Mouse (Mus musculus) ovary, postnatal 14 days (tissue): ENCODE results near the gene B4galnt4.

Experiments
- DNase-seq: peaks from one replicate; pipeline ENCODE4 v3.0.0; 2022; ENCODE audit warnings: low spot score

Gene B4galnt4

DNA sequence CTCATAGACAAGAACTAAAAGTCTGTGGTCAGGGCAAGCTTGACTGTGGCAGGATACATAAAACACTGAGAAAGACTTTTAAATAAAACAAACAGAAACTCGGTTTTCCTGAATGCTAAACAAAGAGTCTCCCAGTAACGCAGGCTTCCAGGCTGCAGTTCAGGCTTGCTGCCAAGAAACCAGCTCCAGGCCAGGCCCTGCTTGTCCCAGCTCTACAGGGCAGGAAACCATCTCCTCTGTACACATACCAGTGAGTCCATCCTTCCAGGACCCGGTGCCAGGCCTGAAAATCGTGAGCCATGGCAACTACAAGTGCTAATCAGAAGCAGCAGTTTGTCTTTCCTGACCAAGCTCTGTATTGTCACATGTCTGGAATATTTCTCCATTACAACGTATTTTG lies 19.2 kb upstream of the B4galnt4 start:
- DNase-seq = peak; percentile 74

DNA sequence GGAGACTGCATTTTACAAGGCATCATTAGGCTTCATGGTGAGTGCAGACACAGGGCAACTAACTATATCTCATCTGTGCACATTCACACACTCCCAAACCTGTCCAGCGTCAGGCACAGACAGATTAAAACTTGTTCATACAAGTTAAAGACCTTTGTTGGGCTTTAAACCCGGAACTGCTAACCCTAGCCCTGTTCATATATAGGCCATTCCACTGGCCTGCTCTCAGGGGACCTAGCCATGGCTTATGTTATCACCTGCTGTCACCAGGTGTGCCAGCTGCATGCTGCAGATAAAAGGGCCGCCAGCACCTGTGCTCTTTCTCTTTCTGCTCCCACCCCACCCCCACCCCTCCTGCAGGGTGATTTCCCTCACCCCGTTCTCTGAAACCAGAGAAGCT lies 18.4 kb upstream of the B4galnt4 start:
- DNase-seq = no peak

DNA sequence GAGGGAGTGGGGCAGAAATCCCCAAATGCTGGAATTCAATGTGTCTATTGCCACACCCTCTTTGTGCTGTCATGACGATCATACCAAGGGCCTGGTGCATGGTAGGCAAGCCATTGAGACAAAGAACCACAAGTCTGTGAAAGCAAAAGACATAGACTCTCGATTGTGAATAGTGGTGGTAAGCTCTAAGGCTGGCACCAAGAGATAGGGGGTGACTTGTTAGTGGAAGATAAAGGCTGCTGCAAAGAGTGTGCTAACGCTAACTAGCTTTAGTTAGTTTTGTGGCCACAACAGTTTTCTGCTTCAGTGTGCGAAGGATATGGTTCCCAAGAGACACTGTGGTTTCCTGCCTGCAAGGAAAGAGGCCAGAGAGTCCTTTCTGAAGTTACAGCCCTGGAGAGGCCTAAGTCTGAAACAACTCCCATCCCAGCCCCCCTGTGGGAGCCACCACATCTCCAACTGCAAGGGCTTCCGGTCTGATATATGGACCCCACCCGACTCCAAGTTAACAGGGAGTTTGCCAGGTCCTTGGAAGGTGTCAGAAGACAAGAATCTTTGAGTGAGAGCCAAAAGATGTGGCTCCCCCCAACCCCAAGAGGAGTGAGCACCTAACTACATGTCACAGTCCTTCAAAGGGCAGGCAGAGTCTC lies 13.8 kb upstream of the B4galnt4 start:
- DNase-seq = no peak

DNA sequence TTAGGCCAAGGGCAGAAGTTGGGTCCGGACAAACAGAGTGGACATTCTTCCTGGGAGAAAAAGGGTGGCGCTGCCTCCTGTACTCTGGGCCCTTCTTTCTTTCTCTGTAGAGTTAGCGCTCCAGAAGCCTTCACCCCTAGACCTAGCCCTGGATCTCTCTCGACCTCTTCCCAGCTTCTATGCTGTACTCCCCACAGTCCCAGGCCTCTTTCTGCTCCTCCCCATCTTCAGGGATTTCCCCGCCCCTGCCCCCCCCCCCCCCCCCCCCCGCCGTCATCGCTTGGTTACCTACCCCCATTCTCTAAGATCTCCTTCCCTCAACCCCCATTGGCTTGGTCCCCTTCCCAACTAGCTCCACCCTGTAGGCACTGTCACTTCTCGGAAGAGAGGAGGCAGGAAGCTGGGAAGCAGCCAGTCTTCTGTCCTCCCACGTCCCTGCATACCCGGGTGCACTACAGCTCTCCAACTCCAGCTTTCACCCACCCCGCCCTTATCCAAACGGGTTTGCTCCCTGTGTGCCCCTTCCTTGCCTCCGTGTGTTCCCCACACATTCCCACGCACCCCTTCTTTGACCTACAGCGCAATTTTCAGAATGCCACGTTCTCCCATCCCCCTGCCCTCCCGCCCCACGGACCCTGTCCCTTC lies 13.2 kb upstream of the B4galnt4 start:
- DNase-seq = peak; percentile 66

DNA sequence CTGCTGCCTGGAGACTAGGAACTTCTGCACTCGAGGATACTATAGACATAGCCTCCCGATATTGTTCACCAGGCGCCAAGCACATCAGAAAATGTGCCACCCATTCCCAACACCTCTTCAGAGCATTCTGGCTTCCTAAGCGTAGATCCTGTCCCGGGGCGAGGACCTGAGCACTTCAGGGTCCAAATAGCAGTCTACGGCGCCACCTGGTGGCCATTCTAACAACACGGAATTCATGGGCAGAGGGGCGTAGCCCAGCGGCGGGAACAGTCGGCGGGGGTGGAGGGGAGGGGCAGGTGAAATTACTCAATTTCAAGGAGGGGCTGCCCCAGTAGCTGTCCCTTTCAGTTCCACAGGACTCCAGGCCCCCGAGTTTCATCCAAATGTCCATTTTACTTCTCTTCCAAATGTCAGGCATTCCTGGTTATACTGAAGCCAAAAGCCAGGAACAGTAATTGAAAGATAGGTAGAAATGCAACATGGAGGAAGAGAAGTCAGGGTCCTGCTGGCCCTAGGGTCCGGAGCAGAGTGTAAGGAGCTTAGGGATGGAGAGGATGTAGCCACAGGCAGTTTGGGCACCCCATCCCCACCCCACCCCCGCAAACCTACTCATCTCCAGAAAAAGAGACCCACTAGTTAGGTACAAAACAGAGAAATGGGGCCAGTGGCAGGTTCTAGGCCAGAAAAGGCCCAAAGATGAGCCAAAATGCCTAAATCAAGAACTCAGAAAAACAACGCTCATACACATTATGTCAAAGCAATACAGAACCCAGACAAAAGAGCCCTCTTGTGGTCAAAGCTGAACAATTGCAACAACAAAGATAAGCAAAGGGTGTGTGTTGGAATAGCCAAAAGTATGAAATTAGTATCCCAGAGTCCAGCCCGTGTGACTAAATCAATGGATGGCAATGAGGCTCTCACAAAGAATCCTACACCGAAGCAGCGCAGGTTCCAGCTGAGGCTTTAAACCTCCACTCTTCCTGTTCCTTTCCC lies 12.4 kb upstream of the B4galnt4 start:
- peak; percentile 88 for DNase-seq

DNA sequence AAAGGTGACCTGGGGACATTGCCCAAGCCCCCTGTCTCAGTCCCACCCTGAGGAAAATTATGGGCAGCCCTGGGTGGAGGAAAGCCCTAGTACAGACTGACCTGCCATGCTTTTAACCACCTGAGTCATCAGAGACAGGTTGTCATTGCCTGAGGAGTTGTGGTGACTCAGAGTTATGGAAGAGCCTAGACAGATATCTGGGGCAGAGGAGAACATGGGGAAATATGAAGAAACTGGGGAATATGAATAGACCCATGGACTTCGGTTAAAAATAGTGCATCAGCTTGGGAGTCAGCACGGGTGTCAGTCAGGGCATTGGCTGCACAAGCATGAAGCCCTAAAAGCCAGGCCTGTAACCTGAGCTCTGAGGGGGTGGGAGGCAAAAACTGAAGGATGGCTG lies 11.6 kb upstream of the B4galnt4 start:
- DNase-seq = no peak

DNA sequence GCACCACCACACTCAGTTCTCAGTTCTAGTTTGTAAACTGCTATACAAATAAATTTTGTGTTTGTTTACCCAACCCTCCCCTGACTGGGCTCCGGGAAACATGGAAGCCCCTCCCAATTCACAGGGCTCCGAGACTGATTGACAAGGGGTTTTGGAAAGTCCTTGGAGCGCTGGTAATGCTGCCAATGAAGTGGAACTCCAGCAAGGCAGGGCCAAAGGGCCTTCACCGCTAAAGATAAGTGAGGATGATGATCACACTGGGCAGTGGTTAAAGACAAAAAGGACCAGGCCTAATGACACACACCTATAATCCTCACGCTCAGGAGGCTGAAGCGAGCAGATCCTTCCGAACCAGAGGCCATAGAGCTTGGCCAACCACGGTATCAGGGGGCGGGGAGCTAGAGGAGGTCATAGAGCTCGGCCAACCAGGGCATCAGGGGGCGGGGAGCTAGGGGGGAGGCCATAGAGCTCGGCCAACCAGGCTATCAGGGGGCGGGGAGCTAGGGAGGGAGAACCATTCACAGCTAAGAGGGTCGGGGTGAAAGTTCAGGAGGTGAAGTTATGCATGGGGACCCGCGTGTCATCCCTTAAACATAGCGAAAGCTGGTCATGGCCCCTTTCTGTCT lies 9.7 kb upstream of the B4galnt4 start:
- no peak for DNase-seq

DNA sequence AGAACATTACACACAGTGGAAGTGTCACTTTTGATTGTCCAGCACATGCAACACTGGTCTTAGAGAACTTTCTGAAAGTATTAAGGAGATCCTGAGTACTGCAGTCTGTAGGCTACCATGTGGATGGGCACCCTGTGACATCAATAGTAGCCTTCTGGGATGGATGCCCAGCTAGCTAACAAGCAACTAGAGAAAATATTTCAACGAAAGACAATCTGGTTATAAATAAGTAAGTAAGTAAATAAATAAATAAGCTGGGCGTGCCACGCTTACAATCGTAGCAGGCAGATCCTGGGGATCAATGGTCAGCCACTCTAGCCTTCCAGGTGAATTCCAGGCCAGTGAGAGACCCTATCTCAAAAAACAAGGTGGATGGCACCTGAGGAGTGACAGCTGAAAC lies 8.9 kb upstream of the B4galnt4 start:
- no peak for DNase-seq

DNA sequence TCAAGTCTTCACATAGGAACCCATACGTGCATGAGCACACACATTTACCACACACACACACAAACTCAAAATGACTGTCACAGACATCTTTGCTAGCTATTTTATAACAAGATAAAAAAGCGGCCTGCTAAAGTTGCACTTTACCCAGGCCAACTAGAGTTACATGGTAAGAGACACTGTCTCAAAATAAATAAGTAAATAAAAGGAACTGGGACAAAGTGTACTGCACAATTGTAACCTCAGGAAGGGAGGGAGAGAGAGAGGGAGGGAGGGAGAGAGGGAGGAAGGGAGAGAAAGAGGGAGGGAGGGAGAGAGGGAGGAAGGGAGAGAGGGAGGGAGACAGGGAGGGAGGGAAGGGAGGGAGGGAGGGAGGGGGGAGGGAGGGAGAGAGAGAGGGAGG lies 8.5 kb upstream of the B4galnt4 start:
- DNase-seq = no peak

DNA sequence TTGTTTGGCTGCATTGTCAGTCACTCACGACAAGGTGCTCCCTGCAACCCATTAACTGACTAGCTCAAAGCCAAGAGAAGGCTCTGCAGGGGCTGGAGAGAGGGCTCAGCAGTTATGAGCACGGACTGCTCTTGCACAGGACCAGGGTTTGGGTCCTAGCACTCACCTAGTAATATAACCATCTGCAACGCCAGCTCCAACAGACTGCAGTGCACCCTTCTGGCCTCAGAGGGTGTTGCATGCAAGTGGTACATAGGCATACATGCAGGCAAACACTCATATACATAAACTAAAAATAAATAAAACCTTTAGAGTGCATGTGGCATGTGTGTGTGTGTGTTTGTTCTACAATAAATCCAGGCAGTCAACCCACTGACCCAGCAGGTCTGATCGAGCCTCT lies 5.1 kb upstream of the B4galnt4 start:
- DNase-seq = no peak

DNA sequence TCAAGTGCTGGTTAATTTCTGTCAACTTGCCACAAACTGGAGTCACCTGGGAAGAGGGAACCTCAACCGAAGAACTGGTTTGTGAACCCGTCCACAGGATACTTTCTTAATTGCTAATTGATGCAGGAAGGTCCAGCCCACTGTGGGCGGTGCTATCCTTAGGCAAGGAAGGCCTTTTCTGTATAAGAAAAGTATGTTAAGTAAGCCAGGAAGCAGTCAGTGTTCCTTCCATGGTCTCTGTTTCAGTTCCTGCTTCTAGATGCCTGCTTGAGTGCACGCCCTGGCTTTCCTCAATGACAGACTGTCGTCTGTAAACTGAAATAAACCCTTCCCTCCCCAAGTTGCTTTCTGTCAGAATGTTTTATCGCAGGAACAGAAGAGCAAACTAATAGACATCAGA lies 3.9 kb upstream of the B4galnt4 start:
- no peak for DNase-seq

DNA sequence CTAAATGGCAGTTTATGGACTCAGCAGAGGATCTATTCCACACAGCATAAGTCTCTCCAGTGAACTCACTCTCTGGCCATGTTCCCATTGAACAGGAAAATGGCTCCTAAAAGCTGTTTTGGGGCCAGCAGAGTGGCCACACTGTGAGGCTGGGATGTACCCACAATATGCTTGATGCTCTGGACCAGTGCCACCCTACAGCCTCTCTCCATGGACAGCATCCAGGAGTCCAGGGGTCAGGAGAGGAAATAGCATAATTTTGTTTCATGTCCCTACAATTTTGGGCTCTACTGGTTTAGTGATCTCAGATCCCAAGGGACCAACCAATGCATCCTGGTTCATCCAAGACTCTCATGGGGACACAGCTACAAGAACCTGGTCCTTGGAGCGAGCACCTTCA lies 3.4 kb upstream of the B4galnt4 start:
- no peak for DNase-seq

DNA sequence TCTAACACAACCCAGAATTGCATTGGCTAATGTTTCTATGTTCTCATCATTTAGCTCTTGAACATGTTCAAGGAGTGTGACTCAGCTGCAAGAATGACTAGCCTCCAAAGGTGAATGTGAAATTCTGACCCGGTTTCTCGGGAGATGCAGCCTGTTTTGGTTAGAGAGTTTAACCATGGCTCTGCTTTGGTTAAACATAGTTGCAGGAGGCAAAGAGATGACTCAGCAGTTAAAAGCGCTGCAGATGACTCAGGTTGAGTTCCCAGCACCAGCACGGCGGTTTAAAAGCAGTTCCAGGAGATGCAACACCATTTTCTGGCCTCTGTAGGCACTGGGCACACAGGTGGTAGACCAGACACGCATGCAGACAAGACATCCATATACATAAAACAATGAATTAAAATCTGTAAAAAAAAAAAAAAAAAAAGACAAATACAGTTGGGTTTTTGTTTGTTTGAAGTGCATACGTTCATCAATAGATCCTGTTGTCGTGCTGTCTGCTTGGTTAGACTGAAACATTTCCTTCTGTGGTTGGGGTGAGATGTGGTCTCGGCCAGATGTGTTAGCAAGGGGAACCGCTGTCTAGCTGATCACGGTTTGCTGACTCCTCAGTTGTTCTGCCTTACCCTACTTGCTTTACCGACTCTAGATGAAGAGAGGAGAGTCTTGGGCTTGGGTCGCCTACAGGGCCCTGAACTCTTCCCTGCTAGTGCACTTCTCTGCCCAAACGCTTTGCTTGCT lies 2.1 kb upstream of the B4galnt4 start:
- DNase-seq = no peak

DNA sequence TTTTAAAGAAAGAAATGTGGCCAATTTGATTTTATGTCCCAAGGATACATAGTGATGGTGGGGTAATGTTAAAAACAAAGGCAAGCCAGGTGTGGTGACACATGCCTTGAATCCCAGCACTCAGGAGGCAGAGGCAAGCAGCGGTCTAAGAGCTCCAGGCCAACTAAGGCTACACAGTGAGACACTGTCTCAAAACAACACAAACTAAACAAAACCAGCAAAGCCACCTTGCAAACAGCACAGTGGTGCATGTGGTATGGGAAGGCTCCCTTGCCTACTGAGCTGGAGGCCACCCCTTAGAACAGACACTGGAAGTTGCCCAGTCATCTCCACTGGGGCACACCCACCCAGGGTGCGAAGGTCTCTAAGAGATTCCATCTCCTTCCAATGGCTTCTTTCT lies 975 bp upstream of the B4galnt4 start:
- no peak for DNase-seq

DNA sequence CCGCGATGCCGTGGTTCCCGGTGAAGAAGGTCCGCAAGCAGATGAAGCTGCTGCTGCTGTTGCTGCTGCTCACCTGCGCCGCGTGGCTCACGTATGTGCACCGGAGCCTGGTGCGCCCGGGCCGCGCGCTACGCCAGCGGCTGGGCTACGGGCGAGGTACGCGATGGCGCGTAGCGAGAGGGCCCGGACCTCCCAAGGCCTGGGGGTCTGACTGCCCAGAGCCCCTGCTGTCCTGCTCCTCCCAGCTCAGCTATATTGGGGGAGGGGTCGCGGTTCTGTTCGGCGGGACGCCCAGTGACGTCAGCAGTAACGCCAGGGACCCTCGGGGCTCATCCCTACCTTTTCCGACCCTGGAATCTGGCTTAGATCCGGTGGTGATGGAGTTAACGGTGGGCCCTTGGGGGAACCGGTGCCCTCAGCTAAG lies 377 bp downstream of the B4galnt4 start:
- no peak for DNase-seq

DNA sequence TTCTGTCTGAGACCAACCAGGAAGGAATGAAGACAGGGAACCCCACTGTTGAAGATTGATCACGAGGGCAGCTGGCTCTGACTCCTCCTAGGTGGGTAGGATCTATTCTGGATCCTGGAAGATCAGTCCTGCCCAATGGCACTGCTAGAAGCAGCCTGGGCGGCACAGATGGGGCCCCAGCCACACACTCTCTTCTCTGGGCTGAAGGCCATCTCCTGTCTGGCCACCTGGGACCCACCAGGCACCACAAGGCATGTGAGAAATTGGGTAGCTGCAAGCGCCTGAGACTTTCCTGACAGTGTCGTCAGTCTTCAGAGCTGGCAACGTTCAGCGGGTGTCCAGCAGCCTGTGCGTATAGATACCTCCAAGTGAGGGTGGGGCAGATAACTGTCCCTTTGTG lies 1.6 kb downstream of the B4galnt4 start:
- no peak for DNase-seq

DNA sequence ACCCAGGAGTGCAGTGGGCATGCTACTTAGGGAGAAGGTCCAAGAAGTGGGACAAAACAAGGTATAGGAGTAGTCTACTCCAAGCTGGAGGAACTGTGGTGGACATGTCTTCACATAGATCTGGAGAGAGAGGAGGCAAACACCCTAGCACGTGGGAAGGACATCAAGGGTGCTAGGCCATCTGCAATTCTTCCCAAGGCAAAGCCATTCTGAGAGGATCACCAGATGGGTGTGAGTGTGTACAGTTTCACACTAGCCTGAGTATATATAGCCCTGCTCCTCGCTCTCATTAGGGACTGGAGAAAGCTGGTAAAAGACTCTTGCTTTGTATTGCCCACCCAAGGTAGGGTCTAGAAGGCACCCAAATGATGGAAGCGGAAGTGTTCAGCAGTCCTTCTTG lies 2.4 kb downstream of the B4galnt4 start:
- no peak for DNase-seq

DNA sequence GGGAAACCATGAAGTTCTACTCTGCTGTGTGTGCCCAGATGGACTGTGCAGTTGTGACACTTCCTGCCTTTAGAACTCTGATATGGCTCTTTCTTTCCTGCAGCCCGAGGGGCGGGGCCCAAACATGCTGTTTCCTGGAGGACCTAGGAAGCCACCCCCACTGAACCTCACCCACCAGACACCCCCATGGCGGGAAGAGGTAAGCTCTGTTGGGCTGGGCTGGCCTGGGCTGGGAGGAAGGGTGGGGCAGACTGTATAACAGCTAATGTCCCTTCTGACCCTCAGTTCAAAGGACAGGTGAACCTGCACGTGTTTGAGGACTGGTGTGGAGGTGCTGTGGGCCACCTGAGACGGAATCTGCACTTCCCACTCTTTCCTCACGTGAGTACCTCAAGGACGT lies 3.3 kb downstream of the B4galnt4 start:
- DNase-seq = no peak

DNA sequence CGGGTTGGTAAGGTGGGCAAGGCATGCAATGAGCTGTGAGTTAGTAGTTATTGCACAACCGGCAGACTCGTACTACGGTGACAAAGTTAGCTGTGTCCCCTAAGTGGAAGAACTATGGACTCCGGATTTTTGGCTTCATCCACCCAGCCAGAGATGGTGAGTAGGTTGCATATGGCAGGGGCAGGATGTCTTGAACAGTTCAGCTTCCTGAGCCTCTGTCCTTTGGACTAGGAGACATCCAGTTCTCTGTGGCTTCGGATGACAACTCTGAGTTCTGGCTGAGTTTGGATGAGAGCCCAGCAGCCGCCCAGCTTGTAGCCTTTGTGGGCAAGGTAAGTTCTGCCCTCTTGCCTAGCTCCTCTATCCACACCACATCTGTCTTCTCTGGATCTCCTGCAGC lies 3.7 kb downstream of the B4galnt4 start:
- DNase-seq = no peak

DNA sequence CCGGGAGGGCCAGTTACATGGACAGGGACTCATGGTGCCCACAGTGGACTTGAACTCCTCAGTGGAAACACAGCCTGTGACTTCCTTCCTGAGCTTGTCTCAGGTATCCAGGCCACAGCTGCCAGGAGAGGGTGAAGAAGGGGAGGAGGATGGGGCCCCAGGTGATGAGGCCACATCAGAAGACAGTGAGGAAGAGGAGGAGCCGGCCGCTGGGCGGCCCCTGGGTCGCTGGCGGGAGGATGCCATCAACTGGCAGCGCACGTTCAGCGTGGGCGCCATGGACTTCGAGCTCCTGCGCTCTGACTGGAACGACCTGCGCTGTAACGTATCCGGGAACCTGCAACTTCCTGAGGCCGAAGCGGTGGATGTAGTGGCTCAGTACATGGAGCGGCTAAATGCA lies 7.4 kb downstream of the B4galnt4 start:
- DNase-seq = no peak

DNA sequence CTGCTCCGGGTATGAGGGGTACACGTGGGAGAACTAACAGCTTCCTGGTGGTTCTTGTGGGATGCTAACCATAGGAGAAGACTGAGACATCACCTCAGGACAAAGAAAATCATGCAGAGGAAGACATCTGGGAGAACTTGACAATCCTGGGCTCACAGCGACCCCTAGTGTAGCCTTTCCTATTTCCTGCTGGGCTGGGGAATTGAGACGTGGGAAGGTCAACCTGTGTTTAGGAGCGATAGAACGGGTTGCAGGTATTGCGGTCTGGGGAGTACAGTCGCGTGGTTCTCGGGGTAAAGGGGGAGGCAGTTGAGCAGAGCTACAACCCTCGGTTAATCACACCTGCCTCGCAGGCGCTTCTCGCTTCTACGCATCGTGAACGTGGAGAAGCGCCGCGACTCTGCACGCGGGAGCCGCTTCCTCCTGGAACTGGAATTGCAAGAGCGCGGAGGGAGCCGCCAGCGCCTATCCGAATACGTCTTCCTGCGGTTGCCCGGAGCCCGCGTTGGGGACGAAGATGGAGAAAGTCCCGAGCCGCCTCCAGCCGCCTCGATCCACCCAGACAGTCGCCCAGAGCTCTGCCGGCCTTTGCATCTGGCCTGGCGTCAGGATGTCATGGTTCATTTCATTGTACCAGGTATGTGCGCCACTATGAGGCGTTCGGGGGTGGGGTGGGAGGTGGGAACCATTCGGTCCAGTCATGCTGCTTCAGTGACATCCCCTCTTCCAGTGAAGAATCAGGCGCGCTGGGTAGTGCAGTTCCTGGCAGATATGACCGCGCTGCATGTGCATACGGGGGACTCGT lies 9.4 kb downstream of the B4galnt4 start:
- DNase-seq = peak; percentile 67
